Mouse (Mus musculus) neural tube, embryonic 13.5 days (tissue): Measurements from ENCODE around the gene Gm20521. TPM values are rescaled to one million over a fixed set of nuclear protein-coding genes. Genes with fewer than 3 reads are reported as not detected.
"Not testable (repeated sequence)": the region's sequence is repeated elsewhere in the genome, so short reads cannot be mapped to it uniquely, and the experiment has no call there.

Experiments
- ATAC-seq: fragments of 200-750 bp; cut with Nextera tagmentation; 2 replicates; pipeline ENCODE4 v1.8.0; 2017; ENCODE audit warnings: low read depth, mild to moderate bottlenecking, moderate TSS enrichment, moderate library complexity
- H3K27ac ChIP-seq: fragments of 300-500 bp; sonication (generic); replicated peaks from 2 replicates; pipeline ENCODE4 v1.5.1; 2015; ENCODE audit warnings: moderate library complexity, mild to moderate bottlenecking, inconsistent platforms
- H3K27me3 ChIP-seq: fragments of 300-500 bp; sonication (generic); 2 replicates; pipeline ENCODE4 v1.6.1; 2015; ENCODE audit warnings: mild to moderate bottlenecking, inconsistent platforms
- H3K36me3 ChIP-seq: fragments of 300-500 bp; sonication (generic); 2 replicates; pipeline ENCODE4 v1.6.1; 2015; ENCODE audit warnings: mild to moderate bottlenecking, inconsistent platforms
- H3K4me1 ChIP-seq: fragments of 300-500 bp; sonication (generic); replicated peaks from 2 replicates; pipeline ENCODE4 v1.6.1; 2015; ENCODE audit warnings: inconsistent platforms
- H3K4me2 ChIP-seq: fragments of 300-500 bp; sonication (generic); 2 replicates; pipeline ENCODE4 v1.6.1; 2015; ENCODE audit warnings: inconsistent platforms, mild to moderate bottlenecking, moderate library complexity
- H3K4me3 ChIP-seq: fragments of 300-500 bp; sonication (generic); 2 replicates; pipeline ENCODE4 v1.5.1; 2015; ENCODE audit warnings: mild to moderate bottlenecking, inconsistent platforms
- H3K9ac ChIP-seq: fragments of 300-500 bp; sonication (generic); 2 replicates; pipeline ENCODE4 v1.6.1; 2015; ENCODE audit warnings: moderate library complexity, mild to moderate bottlenecking, inconsistent platforms
- H3K9me3 ChIP-seq: fragments of 300-500 bp; sonication (generic); 2 replicates; pipeline ENCODE4 v1.6.1; 2016; ENCODE audit warnings: inconsistent platforms
- WGBS: fragments of 180-500 bp; shearing (Covaris S2); methylation state at CpG from one replicate; pipeline ENCODE4 v1.1.7; 2015; 5-methylcytosine and 5-hydroxymethylcytosine counted together
- polyA plus RNA-seq: library from polyadenylated mRNA; unstranded; fragments of >200 nt; fragmentation: Nextera tagmentation; extraction: Ambion mirVana; gene quantifications from 2 replicates; pipeline ENCODE4 v1.2.1, GENCODE M21; 2015

Gm20521 gene
- polyA plus RNA-seq, 1 experiment from 2014 or later, result not detected

DNA sequence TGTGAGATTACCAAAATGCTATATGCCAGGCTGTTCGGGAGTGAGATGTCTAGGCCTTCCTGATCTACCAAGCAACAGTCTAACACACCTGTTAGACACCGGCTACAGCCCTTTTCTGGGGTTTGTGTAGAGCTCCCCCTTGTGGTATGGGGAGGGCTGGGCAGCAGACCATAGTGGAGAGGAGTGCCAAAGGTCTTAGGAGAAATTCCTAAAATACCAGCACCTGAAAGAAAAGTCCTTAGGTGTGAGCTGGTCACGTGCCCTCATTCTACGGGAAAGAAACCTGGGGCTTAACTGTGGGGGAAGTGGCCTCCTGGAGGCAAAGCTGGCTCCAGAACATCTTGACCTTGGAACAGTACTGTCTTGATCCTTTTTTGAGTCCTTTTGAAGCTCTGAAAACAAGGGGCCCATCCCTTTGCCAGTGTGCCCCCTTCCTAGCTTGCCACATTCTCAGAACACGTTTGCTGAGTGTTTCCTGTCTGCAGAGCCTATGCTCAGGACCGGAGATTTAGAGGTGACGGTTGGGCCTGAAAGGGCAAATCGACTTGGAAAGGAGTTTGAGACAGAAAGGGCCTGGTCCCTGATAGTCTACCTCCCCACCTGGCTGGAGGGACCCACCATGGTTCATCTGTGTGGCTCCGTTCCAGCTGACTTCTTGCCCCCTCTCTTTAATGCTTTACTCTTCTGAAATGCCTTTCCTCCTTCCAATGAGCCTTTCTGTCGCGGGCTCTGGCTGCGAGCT is 56.4 kb downstream of the Gm20521 start:
- no peak overlapping the region for H3K27ac ChIP-seq
- H3K36me3 ChIP-seq, result no peaks in the 10 kb centered on the region
- no peak overlapping the region for H3K9ac ChIP-seq
- H3K4me3 ChIP-seq, result no peak overlapping the region
- H3K9me3 ChIP-seq, result no peaks in the 10 kb centered on the region
- 50% methylated on average over 12 of the region's 12 CpGs for WGBS
- H3K4me1 ChIP-seq, result peaks cover 17% of the 10 kb centered on the region
- H3K27me3 ChIP-seq, result no peaks in the 10 kb centered on the region
- no peak for ATAC-seq
- no peak overlapping the region for H3K4me2 ChIP-seq

- H3K4me1 ChIP-seq, result peaks cover 17% of the 10 kb centered on the region
- no peak overlapping the region for H3K27ac ChIP-seq
- no peaks in the 10 kb centered on the region for H3K27me3 ChIP-seq
- H3K36me3 ChIP-seq, result no peaks in the 10 kb centered on the region
- 82% methylated on average over 3 of the region's 3 CpGs for WGBS
- H3K4me2 ChIP-seq, result no peak overlapping the region
- no peak overlapping the region for H3K9ac ChIP-seq
- ATAC-seq, result no peak
- H3K4me3 ChIP-seq, result no peak overlapping the region
- H3K9me3 ChIP-seq, result no peaks in the 10 kb centered on the region
These were observed 56.9 kb downstream of the Gm20521 start for GRCm38 (mm10) chr14:54940176-54940530.

DNA sequence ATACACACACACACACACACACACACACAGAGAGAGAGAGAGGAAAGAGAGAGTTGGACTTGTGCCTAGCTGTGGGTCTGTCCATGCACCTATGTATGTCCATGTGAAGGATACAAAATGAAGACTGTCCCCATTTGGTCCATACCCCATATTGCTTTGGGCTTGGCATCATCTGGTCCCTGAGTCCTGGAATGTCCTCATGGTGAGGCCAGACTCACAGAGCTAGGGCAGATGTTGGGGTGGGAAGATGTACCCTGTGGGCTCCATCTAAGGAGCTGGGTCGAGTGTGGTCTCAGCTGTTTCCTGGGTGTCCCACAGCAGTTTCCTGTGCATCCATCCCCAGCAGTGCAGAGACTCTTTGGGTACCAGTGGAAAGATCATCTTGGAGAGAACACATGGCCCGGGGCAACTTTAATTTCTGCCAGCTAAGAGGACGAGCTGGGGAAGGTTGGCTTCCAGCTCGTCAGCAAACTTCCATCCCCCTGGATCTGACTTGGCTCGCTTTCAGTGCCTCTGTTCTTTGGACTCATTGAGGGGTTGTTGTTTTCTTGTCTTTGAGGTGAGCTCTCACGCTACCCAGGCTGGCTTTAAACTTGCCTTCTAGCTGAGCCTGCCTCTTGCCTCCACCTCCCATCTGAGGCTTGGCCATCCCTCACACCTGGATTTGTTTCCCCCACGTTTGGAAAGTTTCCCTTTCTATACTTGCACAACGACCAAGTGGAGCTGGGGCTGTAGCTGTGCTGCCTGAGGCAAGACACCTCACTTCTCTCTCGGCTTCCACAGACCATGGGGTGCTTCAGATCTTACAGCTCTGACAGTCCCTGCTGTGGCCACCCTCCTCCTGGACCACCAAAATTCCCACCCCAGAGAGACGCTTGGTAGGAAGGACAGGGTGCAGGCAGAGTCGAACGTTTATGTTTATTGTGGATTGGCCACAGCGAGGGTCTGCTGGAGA is 58.1 kb downstream of the Gm20521 start:
- no peak overlapping the region for H3K4me3 ChIP-seq
- WGBS, result 62% methylated on average over 13 of the region's 13 CpGs
- H3K4me1 ChIP-seq, result peaks cover 6% of the 10 kb centered on the region
- H3K4me2 ChIP-seq, result no peak overlapping the region
- H3K27me3 ChIP-seq, result no peaks in the 10 kb centered on the region
- no peak overlapping the region for H3K9ac ChIP-seq
- no peaks in the 10 kb centered on the region for H3K9me3 ChIP-seq
- no peaks in the 10 kb centered on the region for H3K36me3 ChIP-seq
- no peak overlapping the region for H3K27ac ChIP-seq
- ATAC-seq, result no peak

GRCm38 (mm10) chr14:54942479-54942878 is 59.2 kb downstream of the Gm20521 start:
- 90% methylated on average over 8 of the region's 8 CpGs for WGBS
- H3K9me3 ChIP-seq, result no peaks in the 10 kb centered on the region
- H3K4me3 ChIP-seq, result no peak overlapping the region
- H3K27ac ChIP-seq, result no peak overlapping the region
- no peak overlapping the region for H3K4me2 ChIP-seq
- H3K4me1 ChIP-seq, result no peaks in the 10 kb centered on the region
- ATAC-seq, result no peak
- no peak overlapping the region for H3K9ac ChIP-seq
- no peaks in the 10 kb centered on the region for H3K36me3 ChIP-seq
- H3K27me3 ChIP-seq, result no peaks in the 10 kb centered on the region

- 93% methylated on average over 7 of the region's 7 CpGs for WGBS
- H3K36me3 ChIP-seq, result no peaks in the 10 kb centered on the region
- H3K9me3 ChIP-seq, result no peaks in the 10 kb centered on the region
- H3K4me2 ChIP-seq, result no peak overlapping the region
- H3K9ac ChIP-seq, result no peak overlapping the region
- no peaks in the 10 kb centered on the region for H3K4me1 ChIP-seq
- H3K27me3 ChIP-seq, result no peaks in the 10 kb centered on the region
- no peak overlapping the region for H3K4me3 ChIP-seq
- no peak overlapping the region for H3K27ac ChIP-seq
- ATAC-seq, result no peak
These were observed 60.7 kb downstream of the Gm20521 start for GRCm38 (mm10) chr14:54943971-54944370.

DNA sequence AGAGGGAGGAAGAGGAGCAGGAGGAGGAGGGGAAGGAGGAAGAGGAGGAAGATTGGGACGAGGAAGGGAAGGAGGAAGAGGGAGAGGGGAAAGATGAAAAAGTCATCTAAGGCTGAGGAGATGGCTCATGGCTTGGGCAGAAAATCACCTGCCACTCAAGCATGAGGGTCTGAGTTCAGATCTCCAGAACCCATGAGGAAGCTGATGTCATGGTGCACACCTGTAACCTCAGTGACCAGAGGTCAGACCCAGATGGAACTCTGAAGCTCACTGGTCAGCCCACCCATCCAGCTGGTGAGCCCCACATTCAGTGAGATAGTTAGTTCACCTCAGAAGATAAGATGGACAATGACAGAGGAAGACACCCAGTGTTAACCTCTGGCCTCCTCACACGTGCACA is 61.7 kb downstream of the Gm20521 start:
- Histone ChIP-seq H3K4me2 (no peak overlapping the region), H3K27me3 (no peaks in the 10 kb centered on the region), H3K9me3 (no peaks in the 10 kb centered on the region), H3K4me3 (no peak overlapping the region), H3K4me1 (no peaks in the 10 kb centered on the region), H3K27ac (no peak overlapping the region), H3K36me3 (no peaks in the 10 kb centered on the region), H3K9ac (no peak overlapping the region)
- WGBS, result 76% methylated on average over 2 of the region's 2 CpGs
- no peak for ATAC-seq

- Histone ChIP-seq H3K9ac (no peak overlapping the region), H3K4me2 (no peak overlapping the region), H3K36me3 (no peaks in the 10 kb centered on the region), H3K27ac (no peak overlapping the region), H3K9me3 (no peaks in the 10 kb centered on the region), H3K4me1 (no peaks in the 10 kb centered on the region), H3K4me3 (no peak overlapping the region), H3K27me3 (no peaks in the 10 kb centered on the region)
- ATAC-seq, result no peak
- 87% methylated on average over 19 of the region's 19 CpGs for WGBS
These were observed 62.9 kb downstream of the Gm20521 start for GRCm38 (mm10) chr14:54945975-54946704.

DNA sequence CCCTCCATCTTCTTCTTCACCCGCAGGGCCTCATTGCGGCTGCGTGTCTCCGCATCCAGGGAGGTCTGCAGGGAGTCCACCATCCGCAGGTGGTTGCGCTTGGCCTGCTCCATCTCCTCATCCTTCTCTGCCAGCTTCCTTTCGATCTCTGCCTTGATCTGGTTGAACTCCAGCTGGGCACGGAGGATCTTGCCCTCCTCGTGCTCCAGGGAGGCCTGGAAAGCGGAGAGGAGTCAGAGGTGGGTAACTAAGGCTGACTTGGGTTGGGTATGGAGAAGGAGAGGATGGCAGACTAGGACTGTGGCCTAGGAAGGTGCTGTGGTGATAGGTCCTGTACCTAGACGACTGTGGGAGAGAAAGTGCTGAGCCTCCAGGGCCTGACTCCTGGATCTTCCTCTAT is 63.8 kb downstream of the Gm20521 start:
- H3K27me3 ChIP-seq, H3K4me1 ChIP-seq, H3K4me3 ChIP-seq, H3K27ac ChIP-seq, H3K9ac ChIP-seq, H3K9me3 ChIP-seq, H3K36me3 ChIP-seq, H3K4me2 ChIP-seq, ATAC-seq: not testable (repeated sequence)
- WGBS, result 90% methylated on average over 11 of the region's 11 CpGs

Other genes starting within 250 kb of the Gm20521 start
- gene Gm17606, start 242.5 kb upstream of the Gm20521 start, polyA plus RNA-seq, result not detected in 2 replicates
- 9.1 and 9.2 TPM in 2 replicates for gene Cdh24, start 242.1 kb upstream of the Gm20521 start, polyA plus RNA-seq
- gene 1700123O20Rik, start 197.2 kb upstream of the Gm20521 start, polyA plus RNA-seq, result 84.6 and 90.6 TPM in 2 replicates
- 140 and 146 TPM in 2 replicates for gene Acin1, start 196.5 kb upstream of the Gm20521 start, polyA plus RNA-seq
- 0.12 and 0.24 TPM in 2 replicates for gene Gm29776, start 184.6 kb upstream of the Gm20521 start, polyA plus RNA-seq
- 0.23 TPM in 1 of 2 replicates, not detected in the other for gene Cebpe, start 171.3 kb upstream of the Gm20521 start, polyA plus RNA-seq
- 4.4 and 5.1 TPM in 2 replicates for gene Slc7a8, start 101.5 kb upstream of the Gm20521 start, polyA plus RNA-seq
- gene Rnf212b, start 69.3 kb upstream of the Gm20521 start, polyA plus RNA-seq, result not detected in 2 replicates
- 12.8 and 13.6 TPM in 2 replicates for gene Homez, start 12.5 kb upstream of the Gm20521 start, polyA plus RNA-seq
- 1.9 and 2.3 TPM in 2 replicates for gene Ppp1r3e, start 5.9 kb upstream of the Gm20521 start, polyA plus RNA-seq
- 3.1 and 3.8 TPM in 2 replicates for gene Bcl2l2, start 64 bp upstream of the Gm20521 start, polyA plus RNA-seq
- 153 and 160 TPM in 2 replicates for gene Pabpn1, start 9.1 kb downstream of the Gm20521 start, polyA plus RNA-seq
- 153 TPM in 2 replicates for gene Slc22a17, start 29.7 kb downstream of the Gm20521 start, polyA plus RNA-seq
- gene Efs, start 42.7 kb downstream of the Gm20521 start, polyA plus RNA-seq, result 13.8 and 16.0 TPM in 2 replicates
- 1.3 and 1.6 TPM in 2 replicates for gene Il25, start 49.3 kb downstream of the Gm20521 start, polyA plus RNA-seq
- gene Cmtm5, start 52.8 kb downstream of the Gm20521 start, polyA plus RNA-seq, result 20.2 and 24.7 TPM in 2 replicates
- gene Myh6, start 83.5 kb downstream of the Gm20521 start, polyA plus RNA-seq, result 1.6 and 2.3 TPM in 2 replicates
- gene Gm17428, start 93.5 kb downstream of the Gm20521 start, polyA plus RNA-seq, result not detected in 2 replicates
- 7.6 and 10.3 TPM in 2 replicates for gene Myh7, start 111.2 kb downstream of the Gm20521 start, polyA plus RNA-seq
- gene Ngdn, start 132.0 kb downstream of the Gm20521 start, polyA plus RNA-seq, result 56.4 and 61.9 TPM in 2 replicates
- gene Zfhx2, start 208.9 kb downstream of the Gm20521 start, polyA plus RNA-seq, result 30.4 and 33.6 TPM in 2 replicates
- 29.4 and 29.8 TPM in 2 replicates for gene Thtpa, start 211.3 kb downstream of the Gm20521 start, polyA plus RNA-seq
- 5.2 and 8.3 TPM in 2 replicates for gene Ap1g2, start 223.2 kb downstream of the Gm20521 start, polyA plus RNA-seq
- 21.1 and 21.4 TPM in 2 replicates for gene Jph4, start 233.5 kb downstream of the Gm20521 start, polyA plus RNA-seq